Mouse (Mus musculus) G1E (cell line): ENCODE results near the gene Ubr1.

Source experiments
- CTCF ChIP-seq: IDR thresholded peaks from 2 replicates; pipeline ENCODE4 v1.5.1; 2012; ENCODE audit warnings: low read depth, low read length, inconsistent platforms, mixed read lengths
- GATA1 ChIP-seq: IDR thresholded peaks from 2 replicates; pipeline ENCODE4 v1.6.1; 2012; ENCODE audit warnings: borderline replicate concordance, low read length, inconsistent platforms, mixed read lengths
- GATA2 ChIP-seq: IDR thresholded peaks from 2 replicates; pipeline ENCODE4 v1.6.1; 2012; ENCODE audit warnings: low read depth, low read length, inconsistent platforms, borderline replicate concordance
- POLR2AphosphoS5 ChIP-seq: IDR thresholded peaks from 2 replicates; pipeline ENCODE4 v1.6.1; 2012; ENCODE audit warnings: low read depth, low read length, inconsistent platforms; ENCODE audit not compliant: insufficient replicate concordance
- TAL1 ChIP-seq: conservative IDR thresholded peaks from 2 replicates; pipeline ENCODE4 v1.6.1; 2012; ENCODE audit warnings: low read depth, low read length, inconsistent platforms, mixed read lengths

DNA sequence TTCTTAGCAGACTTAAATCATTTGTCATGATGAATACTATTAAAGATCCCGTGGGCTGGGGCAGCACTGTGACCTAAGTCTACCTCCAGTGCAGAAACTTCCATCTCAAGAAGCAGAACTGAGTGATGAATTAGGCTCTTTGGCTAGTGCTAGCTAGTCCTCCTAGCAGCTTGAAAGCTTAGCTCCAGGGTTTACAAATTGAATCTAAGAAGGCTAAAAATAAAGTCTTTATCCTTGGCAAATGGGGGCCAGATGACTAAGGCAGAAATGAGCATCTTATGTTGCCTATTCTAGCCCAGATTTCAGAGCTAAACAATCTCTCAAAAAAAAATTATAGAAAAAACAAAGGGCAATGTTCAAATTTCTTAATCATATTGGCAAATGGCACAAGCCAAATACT lies 109.8 kb downstream of the Ubr1 start:
- no peak for TF ChIP-seq CTCF
- no peak for TF ChIP-seq GATA1
- TF ChIP-seq GATA2, result no peak
- no peak for TF ChIP-seq TAL1
- TF ChIP-seq POLR2AphosphoS5, result no peak
